Mouse (Mus musculus): ENCODE measurements around the gene Prkch. TPM values are rescaled to one million over a fixed set of nuclear protein-coding genes. Genes with fewer than 3 reads are reported as not detected.
"Not testable (repeated sequence)": the region's sequence is repeated elsewhere in the genome, so short reads cannot be mapped to it uniquely, and the experiment has no call there.

Gene Prkch
- total RNA-seq (2021), result 1 to 10 TPM; 5.5 to 7.6 TPM
- long read RNA-seq, experiment 1, transcript Prkch-201 (14 exons, 3,545 nt), result major isoform, 14 of 16 reads
- long read RNA-seq, experiment 1, partial matches to known transcripts, result 1 of 16 reads
- long read RNA-seq, experiment 1, other reads (novel, unspliced or antisense), result 1 of 16 reads
- long read RNA-seq, experiment 2, transcript Prkch-201 (14 exons, 3,545 nt), result major isoform, 6 of 6 reads
- long read RNA-seq, experiment 2, partial matches to known transcripts, result 0 of 6 reads
- long read RNA-seq, experiment 2, other reads (novel, unspliced or antisense), result 0 of 6 reads

DNA sequence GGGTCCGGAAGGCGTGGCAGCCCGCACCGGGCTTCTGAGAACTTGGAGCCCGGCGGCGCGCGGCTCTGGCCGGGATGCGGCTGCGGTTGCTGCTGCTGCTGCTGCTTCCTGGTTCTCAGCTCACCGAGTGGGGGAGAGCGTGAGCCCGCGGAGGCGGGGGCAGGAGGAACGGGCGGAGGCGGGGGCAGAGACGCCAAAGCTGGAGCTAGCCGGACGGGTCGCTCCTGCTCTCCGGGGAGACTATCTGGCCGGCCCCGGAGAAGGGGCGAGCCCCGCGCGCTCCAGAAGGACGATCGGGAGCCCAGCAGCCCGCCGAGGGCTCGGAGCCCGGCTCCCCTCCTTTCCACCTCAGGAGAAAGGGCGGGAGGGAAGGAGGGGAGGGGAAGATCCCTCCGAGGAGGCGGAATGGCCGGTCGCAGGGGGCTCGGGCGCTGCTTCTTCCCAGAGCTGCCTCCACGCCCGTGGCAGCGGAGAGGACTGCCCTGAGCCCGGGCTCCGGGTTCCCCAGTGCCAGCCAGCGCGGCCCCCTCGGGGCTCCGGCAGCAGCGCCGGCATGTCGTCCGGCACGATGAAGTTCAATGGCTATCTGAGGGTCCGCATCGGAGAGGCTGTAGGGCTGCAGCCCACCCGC, at the start of gene Prkch:
TSS of gene Prkch (plus strand) at position 187 of the 631 bp plus-strand sequence.
- Histone ChIP-seq H3K27ac (peak within 1 kb of the TSS; percentile 91), H3K4me3 (peak within 1 kb of the TSS; percentile 87)

DNA sequence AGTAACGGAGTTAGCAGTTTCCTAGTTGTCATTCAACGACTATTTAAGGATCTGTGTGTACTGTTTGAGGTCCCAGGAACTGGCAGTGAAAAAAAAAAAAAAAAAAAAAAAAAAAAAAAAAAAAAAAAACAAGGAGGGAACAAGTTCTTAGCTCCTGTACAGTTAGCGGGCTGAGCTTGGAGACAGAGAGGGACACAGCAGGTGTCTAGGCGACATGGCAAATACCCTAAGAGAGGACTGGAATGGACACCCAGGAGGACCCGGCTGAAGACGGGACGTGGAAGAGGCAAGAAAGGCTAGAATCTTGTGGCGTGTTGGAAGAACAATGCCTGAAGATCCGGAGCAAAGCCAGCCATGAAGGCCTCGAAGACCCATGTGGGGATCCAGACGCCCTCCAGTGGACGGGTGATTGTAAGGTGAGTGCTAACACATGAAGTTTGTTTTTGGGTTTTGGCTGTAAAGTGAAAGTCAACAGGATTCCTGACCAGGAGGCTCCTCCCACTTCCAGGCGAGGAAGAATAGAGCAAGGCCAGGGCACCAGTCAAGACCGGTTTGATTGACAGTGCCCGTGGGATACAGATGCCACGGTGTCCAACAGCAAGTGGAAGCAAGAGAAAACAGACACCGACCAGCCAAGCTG, 47.0 kb upstream of the Prkch start:
- no peak overlapping the region for H3K27ac ChIP-seq
- intact Hi-C loops (cut with DNase I), result loop anchor here (10.0 kb wide), 1 partner anchor 873 kb away; the partner anchor contains the start of gene Dhrs7
- peak overlapping the region; percentile 46 for H3K4me3 ChIP-seq
- no peak for DNase-seq
- peak; percentile 23; the same call in 1 of the 2 replicates for TF ChIP-seq CTCF (IDR thresholded peaks at IDR 0.05)

More for the DNA sequence above, at the start of gene Prkch:
- peak; percentile 53 for TF ChIP-seq CTCF (IDR thresholded peaks at IDR 0.05)
- intact Hi-C loops (cut with DNase I), result no loop called here
- DNase-seq, result peak; percentile 88

DNA sequence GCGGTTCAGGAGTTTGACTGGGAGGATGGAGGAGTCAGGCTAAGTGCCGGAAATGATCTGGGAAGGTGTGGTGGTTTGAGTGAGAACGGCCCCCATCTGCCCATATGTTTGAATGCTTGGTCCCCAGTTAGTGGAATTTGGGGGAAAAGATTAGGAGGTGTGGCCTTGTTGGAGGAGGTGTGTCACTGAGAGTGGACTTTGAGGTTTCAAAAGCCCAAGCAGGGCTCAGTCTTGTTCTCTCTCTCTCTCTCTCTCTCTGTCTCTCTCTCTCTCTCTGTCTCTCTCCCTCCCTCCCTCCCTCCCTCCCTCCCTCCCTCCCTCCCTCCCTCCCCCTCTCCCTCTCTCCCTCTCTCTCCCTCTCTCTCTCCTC, 46.5 kb upstream of the Prkch start:
- H3K4me3 ChIP-seq, result peak overlapping the region; percentile 46
- H3K27ac ChIP-seq, DNase-seq: not testable (repeated sequence)
- intact Hi-C loops (cut with DNase I), result loop anchor here (10.0 kb wide), 1 partner anchor 873 kb away; the partner anchor contains the start of gene Dhrs7

DNA sequence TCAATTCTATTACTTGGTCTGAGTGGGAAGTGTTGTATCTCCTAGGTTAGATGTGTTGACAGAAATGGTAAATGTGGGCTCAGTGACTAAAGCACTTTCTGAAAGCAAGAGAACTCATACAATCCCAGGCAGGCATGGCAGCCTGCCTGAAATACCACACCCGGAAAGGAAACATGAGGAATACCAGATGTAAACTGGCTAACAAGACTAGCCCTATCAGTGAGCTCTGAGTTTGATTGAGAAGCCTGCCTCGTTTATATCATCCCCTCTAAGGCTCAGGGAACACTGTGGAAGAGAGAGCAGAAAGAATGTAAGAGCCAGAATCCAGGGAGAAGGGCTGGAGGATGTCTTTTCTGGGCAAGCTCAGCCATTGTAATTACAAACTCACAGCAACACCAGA, 45.4 kb upstream of the Prkch start:
- DNase-seq, result no peak
- intact Hi-C loops (cut with DNase I), result loop anchor here (10.0 kb wide), 1 partner anchor 874 kb away; the partner anchor contains the start of gene Dhrs7
- H3K4me3 ChIP-seq, result no peak overlapping the region
- no peak overlapping the region for H3K27ac ChIP-seq
- no peak for TF ChIP-seq CTCF (IDR thresholded peaks at IDR 0.05)

DNA sequence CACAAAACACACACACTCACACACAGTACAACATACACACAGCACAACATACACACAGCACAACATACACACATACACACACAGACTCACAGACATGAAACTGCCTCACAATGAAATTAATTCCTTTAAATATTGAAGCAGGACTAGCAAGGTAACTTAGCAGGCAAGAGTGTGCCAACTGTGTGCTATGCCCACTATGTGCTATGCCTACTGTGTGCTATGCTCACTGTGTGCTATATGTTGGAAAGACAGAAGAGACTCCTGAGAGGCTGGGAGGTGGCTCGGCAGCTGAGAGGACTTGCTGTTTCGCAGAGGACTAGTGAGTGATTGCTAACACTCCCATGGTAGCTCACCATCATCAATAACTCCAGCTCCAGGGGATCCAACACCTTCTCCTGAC, 44.2 kb upstream of the Prkch start:
- DNase-seq, result no peak
- intact Hi-C loops (cut with DNase I), result no loop called here
- no peak for TF ChIP-seq CTCF (IDR thresholded peaks at IDR 0.05)
- H3K4me3 ChIP-seq, result no peak overlapping the region
- no peak overlapping the region for H3K27ac ChIP-seq

DNA sequence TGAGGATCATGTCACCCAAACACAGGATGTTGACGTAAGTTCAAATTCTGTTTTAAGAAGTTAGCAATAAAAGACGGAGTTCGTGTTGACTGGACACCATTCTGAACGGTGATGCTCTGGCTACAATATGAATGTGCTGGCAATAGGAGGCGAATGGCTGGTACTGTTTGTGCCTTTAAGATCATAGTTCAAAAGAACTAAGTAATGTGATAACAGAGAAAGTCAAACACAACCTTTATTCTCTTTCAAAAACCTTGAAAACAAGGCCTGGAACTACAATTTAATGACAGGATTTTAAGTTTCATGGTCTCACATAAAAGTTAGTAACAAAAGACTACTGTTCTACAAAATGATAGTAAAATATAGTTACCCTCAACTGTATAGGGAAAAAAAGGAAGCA, 41.4 kb upstream of the Prkch start:
- no peak for DNase-seq
- Histone ChIP-seq H3K27ac (no peak overlapping the region), H3K4me3 (no peak overlapping the region)
- intact Hi-C loops (cut with DNase I), result no loop called here
- TF ChIP-seq CTCF (IDR thresholded peaks at IDR 0.05), result no peak

DNA sequence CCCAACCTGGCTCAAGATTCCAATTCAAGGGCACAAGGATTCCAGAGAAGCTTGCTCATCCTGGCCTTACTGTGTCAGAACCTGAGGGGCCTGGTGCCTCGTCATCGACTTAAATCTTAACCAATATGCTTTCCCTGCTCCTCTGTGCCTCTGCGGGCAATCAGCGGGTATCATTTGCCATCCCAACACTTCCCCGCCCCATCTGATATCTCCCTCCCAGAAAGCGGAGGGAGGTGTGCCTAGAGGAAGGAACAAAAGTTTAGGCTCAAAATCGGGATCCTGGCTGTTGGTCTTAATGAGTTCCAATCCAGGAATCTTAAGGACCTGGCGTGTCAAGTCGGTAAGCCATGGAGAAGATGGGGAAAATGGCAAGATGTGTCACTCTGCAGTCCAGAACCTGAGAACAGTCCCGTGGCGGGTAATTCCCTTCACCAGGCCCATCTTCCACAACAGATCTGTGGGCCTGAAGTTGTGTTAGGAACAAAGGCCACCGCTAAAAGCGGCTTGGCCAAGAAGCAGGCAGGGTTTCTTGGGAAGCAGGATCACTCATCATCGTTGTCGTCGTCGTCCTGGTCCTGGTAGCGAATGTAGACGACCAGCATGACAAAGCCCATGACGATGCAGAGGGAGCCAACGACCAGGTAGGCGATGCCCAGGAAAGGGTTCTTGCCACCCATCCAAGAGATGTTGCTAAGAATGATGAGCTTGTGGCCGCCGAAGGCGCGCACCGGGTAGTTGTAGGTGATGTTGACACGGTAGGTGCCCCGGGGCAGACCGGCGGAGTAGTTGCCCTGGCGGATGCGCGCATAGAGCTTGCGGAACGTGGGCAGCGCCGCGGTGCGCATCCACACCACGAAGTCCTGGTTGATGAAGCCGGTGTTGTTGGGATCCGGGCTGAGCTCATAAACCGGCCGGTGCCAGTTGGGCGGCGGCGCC, 39.6 kb upstream of the Prkch start:
- TF ChIP-seq CTCF (IDR thresholded peaks at IDR 0.05), result no peak
- no peak for DNase-seq
- Histone ChIP-seq H3K27ac (peak overlapping the region; percentile 75), H3K4me3 (peak overlapping the region; percentile 81)
- intact Hi-C loops (cut with DNase I), result loop anchor here (5.0 kb wide), 1 partner anchor 367 kb away; no protein-coding TSS in a partner anchor

DNA sequence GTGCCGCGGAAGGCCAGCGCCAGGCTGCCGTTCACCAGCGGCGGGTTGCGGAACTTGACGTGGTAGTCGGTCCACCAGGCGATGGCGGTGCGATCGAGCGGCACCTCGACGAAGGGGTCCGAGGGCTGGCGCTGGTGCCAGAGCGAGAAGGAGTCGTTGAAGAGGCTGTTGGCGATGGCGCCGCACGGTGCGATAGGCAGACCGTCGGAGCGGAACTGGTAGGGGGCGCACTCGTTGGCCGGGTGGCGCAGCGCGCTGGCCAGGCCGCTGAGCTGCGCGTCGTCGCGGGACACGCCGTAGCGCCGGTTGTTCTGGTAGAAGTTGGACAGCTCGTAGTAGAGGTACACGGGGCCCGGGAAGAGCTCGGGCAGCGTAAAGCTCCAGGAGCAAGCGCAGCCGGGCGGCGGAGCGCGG, 38.9 kb upstream of the Prkch start:
- DNase-seq, result peak; percentile 71
- Histone ChIP-seq H3K4me3 (peak overlapping the region; percentile 81), H3K27ac (peak overlapping the region; percentile 75)
- intact Hi-C loops (cut with DNase I), result loop anchor here (5.0 kb wide), 1 partner anchor 367 kb away; no protein-coding TSS in a partner anchor
- TF ChIP-seq CTCF (IDR thresholded peaks at IDR 0.05), result peak; percentile 53

DNA sequence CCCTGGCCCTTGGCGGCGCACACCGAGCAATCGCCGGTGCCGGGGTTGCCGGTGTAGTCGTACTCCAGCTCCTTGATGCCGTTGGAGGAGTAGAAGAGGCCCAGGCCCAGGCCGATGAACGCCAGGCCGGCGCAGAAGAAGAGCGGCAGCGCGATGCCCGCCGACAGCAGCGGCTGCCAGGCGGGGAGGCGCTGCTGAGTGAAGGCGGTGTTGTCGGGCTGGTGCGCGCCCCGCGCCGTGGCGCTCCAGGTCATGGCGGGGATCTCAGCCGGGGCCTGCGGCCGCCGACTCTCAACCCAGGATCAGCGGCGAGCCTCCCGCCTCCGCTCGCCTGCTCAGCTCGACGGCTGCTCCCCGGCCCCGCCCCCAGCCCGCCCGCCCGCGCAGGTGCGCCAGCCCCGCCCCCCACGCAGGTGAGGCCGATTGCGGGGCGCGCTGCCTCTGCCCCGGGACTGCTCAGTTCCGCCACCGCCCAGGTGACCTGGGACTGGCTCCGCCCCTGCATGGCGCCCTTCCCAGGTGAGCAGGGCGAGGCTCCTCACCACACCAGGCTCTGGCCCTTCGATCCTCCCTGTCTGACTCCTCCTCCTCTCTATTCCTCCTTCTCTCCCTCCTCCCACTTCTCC, 38.4 kb upstream of the Prkch start, which contains the start of gene Tmem30b:
TSS of gene Tmem30b (minus strand) at position 307 of the 626 bp plus-strand sequence.
- H3K27ac ChIP-seq, result peak within 1 kb of the TSS; percentile 75

DNA sequence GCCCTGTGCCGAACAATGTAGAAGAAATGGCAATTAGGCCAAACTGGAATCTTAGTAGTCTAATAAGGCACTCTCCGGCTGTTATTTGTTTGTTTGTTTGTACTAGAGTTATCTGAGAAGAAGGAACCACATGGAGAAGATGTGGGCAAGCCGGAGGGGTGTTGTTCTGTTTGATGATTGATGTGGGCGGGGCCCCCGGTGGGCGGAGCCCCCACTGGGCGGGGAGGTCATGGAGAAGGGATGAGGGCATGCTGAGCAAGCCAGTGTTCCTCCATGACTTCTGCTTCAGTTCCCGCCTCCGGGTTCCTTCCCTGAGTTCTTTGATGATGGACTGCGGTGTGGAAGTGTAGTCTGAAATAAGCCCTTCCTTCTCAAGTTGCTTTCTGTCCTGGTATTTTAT, 37.0 kb upstream of the Prkch start:
- no peak overlapping the region for H3K27ac ChIP-seq
- peak; percentile 53 for DNase-seq
- intact Hi-C loops (cut with DNase I), result loop anchor here (5.0 kb wide), 1 partner anchor 365 kb away; no protein-coding TSS in a partner anchor
- TF ChIP-seq CTCF (IDR thresholded peaks at IDR 0.05), result no peak
- no peak overlapping the region for H3K4me3 ChIP-seq

More for the DNA sequence above, 38.4 kb upstream of the Prkch start, which contains the start of gene Tmem30b:
- TF ChIP-seq CTCF (IDR thresholded peaks at IDR 0.05), result no peak
- DNase-seq, result peak; percentile 32
- intact Hi-C loops (cut with DNase I), result loop anchor here (5.0 kb wide), 1 partner anchor 366 kb away; no protein-coding TSS in a partner anchor
- peak within 1 kb of the TSS; percentile 81 for H3K4me3 ChIP-seq

DNA sequence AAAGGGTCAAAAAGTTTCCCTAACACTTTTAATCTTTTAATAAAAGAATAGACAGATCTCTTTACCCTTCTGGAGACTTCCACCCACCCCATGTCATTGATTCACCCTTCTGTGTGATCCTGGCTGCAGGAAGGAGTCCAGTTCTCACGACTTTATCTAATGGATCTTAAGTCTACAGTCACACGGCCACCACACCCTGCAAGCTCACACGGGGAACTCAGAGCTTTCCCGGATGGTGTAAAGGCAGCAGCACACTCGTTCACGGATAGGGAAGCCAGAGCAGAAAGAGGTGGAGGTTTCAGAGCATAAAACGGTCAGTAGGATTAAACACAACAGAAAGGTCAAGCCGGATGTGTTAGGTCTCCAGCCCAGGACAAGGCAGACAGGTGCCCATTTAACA, 36.3 kb upstream of the Prkch start:
- Histone ChIP-seq H3K4me3 (no peak overlapping the region), H3K27ac (no peak overlapping the region)
- DNase-seq, result no peak
- intact Hi-C loops (cut with DNase I), result loop anchor here (5.0 kb wide), 1 partner anchor 364 kb away; no protein-coding TSS in a partner anchor
- no peak for TF ChIP-seq CTCF (IDR thresholded peaks at IDR 0.05)

All from gastrocnemius, adult 2 months (tissue).